Mouse (Mus musculus): ENCODE results near the gene Ryr3.

DNA sequence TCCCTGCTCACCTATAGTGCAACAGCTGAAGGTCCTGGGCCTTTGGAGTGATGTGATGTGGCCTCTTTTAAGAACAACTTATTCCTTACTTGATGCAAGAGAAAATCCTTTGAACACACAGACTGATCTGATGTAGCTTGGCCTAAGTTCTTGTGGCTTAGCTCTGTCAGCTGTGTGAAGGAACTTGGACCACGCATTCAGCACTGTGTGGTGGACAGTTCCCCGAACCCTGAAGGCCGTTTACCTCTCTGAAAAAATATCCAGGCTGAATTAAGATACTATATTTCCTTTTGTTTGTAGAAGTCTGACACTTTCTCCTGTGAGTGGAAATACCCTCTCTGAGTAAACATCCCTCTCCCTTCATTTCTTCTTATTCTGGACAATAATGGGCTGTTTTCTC, 374.0 kb downstream of the Ryr3 start:
- TF ChIP-seq CTCF (IDR thresholded peaks at IDR 0.05; ENCODE audit: low read depth) (no peak), EP300 (IDR thresholded peaks at IDR 0.05; ENCODE audit: low read depth) (no peak)
